Mouse (Mus musculus) intestine, postnatal 0 days (tissue): ENCODE measurements at regions not wholly inside any gene's neighbourhood (a gene's known extent, or its start where the extent isn't known, plus 50 kb on each side); places are given as distances from the start of the nearest gene placed in this dataset.

Source experiments
- ATAC-seq: fragments of 200-750 bp; cut with Nextera tagmentation; 2 replicates; pipeline ENCODE4 v1.8.0; 2017; ENCODE audit warnings: mild to moderate bottlenecking, moderate TSS enrichment, moderate library complexity
- H3K27ac ChIP-seq: fragments of 300-500 bp; sonication (generic); 2 replicates; pipeline ENCODE4 v1.5.1; 2014; ENCODE audit warnings: mild to moderate bottlenecking, low read depth, low read length, moderate library complexity
- H3K27me3 ChIP-seq: fragments of 300-500 bp; sonication (generic); replicated peaks from 2 replicates; pipeline ENCODE4 v1.6.1; 2014; ENCODE audit warnings: low read length, mixed read lengths; ENCODE audit not compliant: control insufficient read depth, insufficient read depth
- H3K36me3 ChIP-seq: fragments of 300-500 bp; sonication (generic); 2 replicates; pipeline ENCODE4 v1.6.1; 2014; ENCODE audit warnings: mild to moderate bottlenecking, moderate library complexity; ENCODE audit not compliant: control insufficient read depth, insufficient read depth
- H3K4me1 ChIP-seq: fragments of 300-500 bp; sonication (generic); replicated peaks from 2 replicates; pipeline ENCODE4 v1.6.1; 2014; ENCODE audit warnings: antibody characterized with exemption, low read length, mixed read lengths; ENCODE audit not compliant: control insufficient read depth, insufficient read depth
- H3K4me2 ChIP-seq: fragments of 300-500 bp; sonication (generic); replicated peaks from 2 replicates; pipeline ENCODE4 v1.6.1; 2014; ENCODE audit warnings: low read depth, mild to moderate bottlenecking, moderate library complexity
- H3K4me3 ChIP-seq: fragments of 300-500 bp; sonication (generic); 2 replicates; pipeline ENCODE4 v1.5.1; 2014; ENCODE audit warnings: low read depth, low read length
- H3K9ac ChIP-seq: fragments of 300-500 bp; sonication (generic); 2 replicates; pipeline ENCODE4 v1.6.1; 2014; ENCODE audit warnings: mild to moderate bottlenecking, low read depth, low read length
- H3K9me3 ChIP-seq: fragments of 300-500 bp; sonication (generic); 2 replicates; pipeline ENCODE4 v1.6.1; 2016; ENCODE audit warnings: mixed run types; ENCODE audit not compliant: control insufficient read depth
- CTCF ChIP-seq: sonication (generic); IDR thresholded peaks from 2 replicates; pipeline ENCODE4 v1.5.1; 2016; ENCODE audit warnings: low read depth, mild to moderate bottlenecking, control low read depth, antibody characterized with exemption, moderate library complexity
- WGBS: fragments of 180-500 bp; shearing (Covaris S2); extraction: QIAGEN DNeasy Blood & Tissue Kit; methylation state at CpG from one replicate; pipeline ENCODE4 v1.1.7; 2014; 5-methylcytosine and 5-hydroxymethylcytosine counted together

DNA sequence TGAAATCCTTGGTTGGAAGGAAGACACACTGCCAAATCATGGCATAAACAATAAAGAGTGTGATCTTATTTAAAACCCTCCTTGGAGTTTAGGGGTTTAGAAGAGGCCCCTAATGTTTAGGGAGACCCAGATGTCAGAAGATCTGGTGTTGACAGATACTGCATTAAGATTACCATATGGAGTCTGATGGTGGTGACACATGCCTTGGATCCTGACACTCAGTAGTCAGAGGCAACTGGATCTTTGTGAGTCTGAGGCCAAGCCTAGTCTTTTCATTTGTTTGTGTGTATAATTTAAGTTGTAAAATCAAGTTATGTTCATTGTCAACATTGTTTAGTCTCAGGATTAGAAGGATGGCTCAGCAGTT, 565.7 kb downstream of the Tmem132b start:
- no peak overlapping the region for H3K27ac ChIP-seq
- H3K9me3 ChIP-seq, result no peaks in the 10 kb centered on the region
- no peak for ATAC-seq
- no peak overlapping the region for H3K9ac ChIP-seq
- no peaks in the 10 kb centered on the region for H3K4me1 ChIP-seq
- no peak overlapping the region for H3K4me2 ChIP-seq
- H3K4me3 ChIP-seq, result no peak overlapping the region
- H3K36me3 ChIP-seq, result no peaks in the 10 kb centered on the region
- no peak for TF ChIP-seq CTCF
- H3K27me3 ChIP-seq, result no peaks in the 10 kb centered on the region

DNA sequence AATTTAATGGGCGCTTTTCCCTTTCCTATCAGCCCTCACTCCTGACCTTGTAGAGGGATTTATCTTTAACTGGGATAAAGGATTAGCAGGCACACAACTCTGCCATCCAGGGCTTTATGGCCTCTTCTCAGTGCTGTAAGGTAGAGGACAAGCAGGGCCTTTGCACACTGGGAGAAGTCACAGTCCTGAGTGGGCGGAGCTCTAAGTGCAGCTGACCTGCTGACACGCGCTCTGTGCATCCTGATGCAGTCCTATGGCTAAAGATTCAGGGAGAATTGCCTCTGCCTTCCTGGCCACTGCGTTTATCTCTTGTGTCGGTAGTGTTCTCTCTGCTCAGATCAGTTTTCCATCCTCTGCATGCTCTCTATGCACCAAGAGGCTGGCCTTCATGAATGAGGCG, 566.9 kb downstream of the Tmem132b start:
- no peaks in the 10 kb centered on the region for H3K4me1 ChIP-seq
- ATAC-seq, result no peak
- no peak overlapping the region for H3K4me3 ChIP-seq
- H3K9me3 ChIP-seq, result no peaks in the 10 kb centered on the region
- no peak overlapping the region for H3K27ac ChIP-seq
- WGBS, result 53% methylated on average over 7 of the region's 7 CpGs
- no peaks in the 10 kb centered on the region for H3K27me3 ChIP-seq
- no peak overlapping the region for H3K4me2 ChIP-seq
- H3K9ac ChIP-seq, result no peak overlapping the region
- TF ChIP-seq CTCF, result no peak
- H3K36me3 ChIP-seq, result no peaks in the 10 kb centered on the region

DNA sequence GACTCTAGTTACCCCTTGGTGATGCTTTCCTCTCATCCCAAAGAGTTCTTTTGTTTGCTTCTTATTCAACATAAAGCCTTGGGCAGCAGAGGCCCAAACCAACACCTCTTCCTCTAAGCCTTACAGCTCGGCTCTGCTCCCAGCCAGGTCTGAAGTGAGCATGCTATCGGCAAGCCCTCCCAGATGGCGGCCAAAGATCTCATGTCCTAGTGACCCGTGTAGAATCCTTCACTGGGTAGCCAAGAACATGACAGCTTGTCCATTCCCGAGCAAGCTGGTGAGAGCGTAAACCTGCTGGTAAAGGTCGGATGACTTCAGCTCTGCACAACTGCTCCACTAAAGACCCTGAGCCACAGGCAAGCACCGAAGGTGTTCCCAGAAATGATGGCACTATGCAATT, 568.4 kb downstream of the Tmem132b start:
- no peak for TF ChIP-seq CTCF
- 90% methylated on average over 8 of the region's 8 CpGs for WGBS
- H3K27me3 ChIP-seq, result no peaks in the 10 kb centered on the region
- H3K4me2 ChIP-seq, result no peak overlapping the region
- no peaks in the 10 kb centered on the region for H3K36me3 ChIP-seq
- no peak overlapping the region for H3K27ac ChIP-seq
- H3K4me3 ChIP-seq, result no peak overlapping the region
- no peaks in the 10 kb centered on the region for H3K9me3 ChIP-seq
- no peak overlapping the region for H3K9ac ChIP-seq
- ATAC-seq, result no peak
- H3K4me1 ChIP-seq, result no peaks in the 10 kb centered on the region

DNA sequence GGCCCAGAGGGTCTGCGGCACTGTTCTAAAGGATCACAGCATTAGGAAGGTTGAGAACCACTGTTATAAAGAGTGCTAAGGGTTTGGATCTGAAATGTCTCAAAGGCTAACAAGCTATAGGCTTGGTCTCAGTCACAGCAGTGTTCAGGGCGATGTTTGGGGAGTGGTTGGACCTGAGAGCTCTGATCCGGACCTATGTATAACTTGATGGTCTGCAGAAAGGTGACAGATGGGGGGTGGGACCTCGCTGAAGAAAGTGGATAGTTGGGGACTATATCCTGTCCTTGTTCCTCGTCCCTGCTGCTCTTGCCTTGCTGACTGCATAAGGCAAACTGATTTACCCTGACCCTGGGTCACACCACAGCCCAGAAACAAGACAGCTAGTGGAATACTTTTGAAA, 572.9 kb downstream of the Tmem132b start:
- 70% methylated on average over 5 of the region's 5 CpGs for WGBS
- Histone ChIP-seq H3K4me3 (no peak overlapping the region), H3K9me3 (no peaks in the 10 kb centered on the region), H3K27ac (no peak overlapping the region), H3K4me1 (no peaks in the 10 kb centered on the region), H3K27me3 (no peaks in the 10 kb centered on the region), H3K9ac (no peak overlapping the region), H3K36me3 (no peaks in the 10 kb centered on the region), H3K4me2 (no peak overlapping the region)
- ATAC-seq, result no peak
- TF ChIP-seq CTCF, result no peak

DNA sequence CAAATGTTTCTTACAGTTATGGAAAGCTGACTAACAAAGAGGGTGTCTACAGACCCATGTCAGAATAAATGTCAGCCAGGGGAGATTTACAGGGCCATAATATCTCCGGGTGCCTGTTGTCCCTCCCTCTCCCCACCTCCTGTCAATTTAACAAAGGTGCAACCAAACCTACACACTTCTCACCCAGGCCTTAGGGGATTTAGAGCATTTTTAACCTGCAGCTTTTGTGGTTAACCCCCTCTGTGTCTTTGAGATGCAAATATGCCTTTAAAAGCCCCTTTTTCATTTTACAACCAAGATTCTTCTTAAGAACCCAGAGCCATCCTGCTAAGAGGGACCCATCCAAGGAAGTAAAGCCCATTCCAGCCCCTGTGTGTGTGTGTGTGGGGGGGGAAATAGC, 573.3 kb downstream of the Tmem132b start:
- Histone ChIP-seq H3K9me3 (no peaks in the 10 kb centered on the region), H3K4me3 (no peak overlapping the region), H3K4me1 (no peaks in the 10 kb centered on the region), H3K4me2 (no peak overlapping the region), H3K36me3 (no peaks in the 10 kb centered on the region), H3K27ac (no peak overlapping the region), H3K27me3 (no peaks in the 10 kb centered on the region), H3K9ac (no peak overlapping the region)
- WGBS, result 46% methylated on average over 1 of the region's 1 CpGs
- no peak for TF ChIP-seq CTCF
- ATAC-seq, result no peak

DNA sequence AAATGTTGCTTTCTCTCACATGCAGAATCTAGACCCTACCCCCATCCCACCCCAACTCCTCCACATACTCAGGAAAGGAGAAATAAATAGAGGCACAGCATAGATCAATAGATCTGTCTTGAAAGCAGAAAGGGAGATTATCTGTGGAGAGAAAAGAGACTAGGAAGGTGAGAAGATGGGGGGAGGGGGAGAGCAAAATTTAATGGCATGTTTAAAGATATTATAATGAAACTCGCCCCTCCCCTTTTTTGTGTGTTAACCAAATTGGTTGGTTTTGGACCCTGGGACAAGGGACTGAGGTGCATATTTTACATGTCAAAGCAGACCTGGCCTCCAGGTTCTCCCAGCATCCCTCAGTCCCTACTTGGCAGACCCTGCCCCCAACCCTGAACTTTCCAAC, 573.9 kb downstream of the Tmem132b start:
- no peaks in the 10 kb centered on the region for H3K36me3 ChIP-seq

DNA sequence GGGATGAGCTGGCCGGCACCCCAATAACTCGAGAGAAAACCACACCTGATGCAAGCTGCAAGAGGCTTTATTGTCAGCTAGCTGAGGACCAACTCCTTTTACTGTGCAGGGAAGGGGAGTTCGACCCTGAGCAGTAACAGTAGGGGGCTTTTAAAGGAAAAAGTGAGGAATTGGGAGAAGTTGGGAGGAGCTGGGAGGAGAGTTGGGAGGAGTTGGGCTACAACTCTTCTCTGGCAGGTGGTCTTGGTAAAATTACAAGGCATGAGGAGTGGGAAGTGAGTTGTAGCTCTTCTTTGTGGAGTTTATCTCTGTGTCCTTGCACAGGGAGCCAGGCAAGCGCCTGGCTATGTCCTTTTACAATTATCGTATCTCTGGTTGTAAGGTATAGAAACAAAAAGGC, 575.4 kb downstream of the Tmem132b start:
- H3K4me2 ChIP-seq, result no peak overlapping the region
- ATAC-seq, result no peak
- no peaks in the 10 kb centered on the region for H3K9me3 ChIP-seq
- 81% methylated on average over 5 of the region's 5 CpGs for WGBS
- H3K4me1 ChIP-seq, result no peaks in the 10 kb centered on the region
- no peaks in the 10 kb centered on the region for H3K36me3 ChIP-seq
- no peak for TF ChIP-seq CTCF
- no peak overlapping the region for H3K4me3 ChIP-seq
- no peak overlapping the region for H3K27ac ChIP-seq
- no peaks in the 10 kb centered on the region for H3K27me3 ChIP-seq
- no peak overlapping the region for H3K9ac ChIP-seq

More for the DNA sequence above, 573.9 kb downstream of the Tmem132b start:
- no peaks in the 10 kb centered on the region for H3K27me3 ChIP-seq
- ATAC-seq, result no peak
- no peaks in the 10 kb centered on the region for H3K4me1 ChIP-seq
- H3K27ac ChIP-seq, result no peak overlapping the region
- no peaks in the 10 kb centered on the region for H3K9me3 ChIP-seq
- H3K4me2 ChIP-seq, result no peak overlapping the region
- no peak for TF ChIP-seq CTCF
- no peak overlapping the region for H3K4me3 ChIP-seq
- H3K9ac ChIP-seq, result no peak overlapping the region
- 69% methylated on average over 1 of the region's 1 CpGs for WGBS
